Mouse (Mus musculus) skeletal muscle tissue, adult 2 months (tissue): ENCODE results near the gene Ldah.

Source experiments
- DNase-seq: peaks from one replicate; pipeline ENCODE4 v3.0.0-alpha.2; 2012; ENCODE audit warnings: low read depth, low spot score

Gene Ldah

DNA sequence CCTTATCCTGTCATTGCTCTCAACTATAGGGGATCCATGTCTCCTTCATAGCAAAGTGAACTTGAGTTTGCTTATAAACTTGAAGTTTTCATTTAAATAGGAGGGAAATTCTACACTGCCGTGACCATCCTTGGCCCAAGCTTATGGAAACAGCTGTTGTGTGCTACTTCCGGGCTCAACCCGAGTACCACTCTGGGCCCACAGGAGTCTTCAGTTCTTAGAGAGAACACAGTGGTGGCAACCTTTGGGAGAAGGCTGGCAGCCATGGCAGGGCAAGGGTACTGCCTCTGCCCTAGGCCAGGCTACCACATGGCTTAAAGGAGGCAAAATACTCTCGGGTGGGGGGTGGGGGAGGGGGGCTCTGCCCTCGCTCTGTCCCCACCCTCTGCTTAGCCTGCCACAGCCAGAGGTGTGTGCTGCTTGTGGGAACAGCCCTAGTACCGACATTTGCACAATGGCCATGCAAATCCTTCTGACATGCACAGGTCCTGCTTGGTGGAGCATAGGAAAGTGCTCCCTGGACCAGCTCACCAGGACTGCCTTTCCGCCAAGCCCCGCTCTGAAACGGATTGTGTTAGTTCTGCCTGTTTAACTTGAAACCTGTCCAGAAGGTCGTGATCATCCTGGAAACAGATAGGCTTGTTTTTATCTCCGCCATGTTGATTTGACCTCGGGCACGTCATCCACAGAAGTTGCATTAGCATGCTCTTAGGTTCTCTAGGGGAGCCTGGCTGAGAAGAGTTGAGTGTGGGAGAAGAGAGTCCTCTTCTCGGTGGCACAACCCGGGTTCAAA lies 73.5 kb downstream of the Ldah start:
- no peak for DNase-seq

DNA sequence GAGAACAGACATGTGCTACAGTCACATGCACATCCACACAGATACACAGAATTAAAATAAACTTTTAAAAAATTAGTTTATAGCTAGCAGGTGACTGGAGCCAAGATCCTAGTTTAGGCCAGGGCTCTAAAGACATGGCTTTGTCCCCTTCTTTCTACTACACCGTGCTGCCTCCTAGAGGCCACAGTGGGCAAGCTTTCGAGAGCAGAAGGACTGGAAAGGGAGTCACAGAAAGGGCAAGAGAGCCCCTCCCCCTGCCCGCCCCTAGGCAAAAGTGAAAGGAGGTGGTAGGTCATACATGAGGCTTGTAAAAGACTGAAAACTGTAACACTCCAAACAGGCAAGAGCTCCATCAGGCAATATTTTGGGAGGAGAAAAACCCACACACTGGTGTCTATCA lies 80.1 kb downstream of the Ldah start:
- DNase-seq: no peak

DNA sequence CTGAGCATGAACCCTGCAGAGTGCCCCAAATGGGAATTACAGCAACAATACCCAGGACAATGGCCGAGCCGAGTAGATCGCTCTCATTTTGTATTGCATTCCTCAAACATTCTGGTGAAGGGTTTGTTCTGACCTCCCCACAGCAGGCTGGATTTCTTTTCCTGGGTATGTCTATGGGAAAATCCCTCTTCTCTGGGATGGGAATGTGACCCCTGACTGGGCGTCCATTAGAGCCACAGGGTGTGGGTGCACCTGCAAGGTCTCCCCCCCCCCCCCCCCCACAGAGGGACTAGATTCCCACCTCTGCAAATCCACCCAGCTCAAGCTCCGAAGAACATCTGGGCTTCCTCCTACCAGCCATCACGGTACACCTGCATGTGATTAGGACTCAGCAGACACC lies 81.2 kb downstream of the Ldah start:
- DNase-seq: no peak

DNA sequence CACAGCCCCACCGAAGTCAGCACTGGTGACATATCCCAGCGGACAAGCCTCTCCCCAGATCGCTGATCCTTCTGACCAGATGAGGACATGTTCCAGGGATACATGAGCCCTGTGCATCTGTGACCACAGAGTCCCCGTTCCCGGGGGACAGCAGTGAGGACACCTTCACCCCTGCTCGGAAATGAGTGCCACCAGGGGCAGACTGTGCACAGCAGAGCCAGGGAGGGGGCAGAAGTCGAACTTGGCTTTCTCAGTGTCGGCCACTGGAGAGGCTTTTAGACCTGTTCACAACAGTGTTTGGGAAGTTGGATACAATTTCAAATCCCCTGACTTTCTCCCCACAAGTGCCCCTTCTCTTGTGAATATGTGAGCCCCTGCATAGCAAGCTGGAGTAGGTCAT lies 81.6 kb downstream of the Ldah start:
- no peak for DNase-seq

DNA sequence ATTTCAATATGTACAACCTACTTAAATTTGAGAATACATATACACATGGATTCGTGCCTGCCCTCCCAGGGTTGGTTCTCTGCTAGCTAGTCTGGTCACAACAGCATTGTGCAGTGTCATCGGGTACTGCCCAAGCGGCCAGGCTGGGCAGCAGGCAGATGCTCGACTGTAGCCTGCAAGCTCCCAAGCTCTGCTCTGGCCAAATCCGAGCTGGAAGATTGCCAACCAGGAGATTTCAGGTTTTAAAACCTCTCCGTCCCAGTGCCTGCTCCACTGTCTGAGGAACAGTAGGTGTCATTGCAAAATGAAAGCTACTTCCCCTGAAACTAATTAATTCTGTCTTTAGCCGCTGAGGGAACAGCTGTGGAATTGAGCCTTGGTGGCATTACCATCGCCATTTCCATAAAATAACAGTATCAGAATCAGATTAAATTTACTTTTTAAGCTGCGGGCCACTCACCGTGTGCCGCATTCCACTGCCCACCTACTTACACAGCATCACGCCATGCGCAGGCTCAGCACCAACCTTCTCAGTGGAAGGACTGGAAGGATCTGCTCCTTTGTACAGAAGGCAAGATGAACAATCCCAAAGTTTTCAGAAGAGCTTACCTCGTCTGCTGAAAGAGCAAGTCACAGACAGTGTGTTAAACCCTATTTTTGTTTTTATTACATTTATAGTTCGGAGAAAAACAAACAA lies 83.4 kb downstream of the Ldah start:
- no peak for DNase-seq

DNA sequence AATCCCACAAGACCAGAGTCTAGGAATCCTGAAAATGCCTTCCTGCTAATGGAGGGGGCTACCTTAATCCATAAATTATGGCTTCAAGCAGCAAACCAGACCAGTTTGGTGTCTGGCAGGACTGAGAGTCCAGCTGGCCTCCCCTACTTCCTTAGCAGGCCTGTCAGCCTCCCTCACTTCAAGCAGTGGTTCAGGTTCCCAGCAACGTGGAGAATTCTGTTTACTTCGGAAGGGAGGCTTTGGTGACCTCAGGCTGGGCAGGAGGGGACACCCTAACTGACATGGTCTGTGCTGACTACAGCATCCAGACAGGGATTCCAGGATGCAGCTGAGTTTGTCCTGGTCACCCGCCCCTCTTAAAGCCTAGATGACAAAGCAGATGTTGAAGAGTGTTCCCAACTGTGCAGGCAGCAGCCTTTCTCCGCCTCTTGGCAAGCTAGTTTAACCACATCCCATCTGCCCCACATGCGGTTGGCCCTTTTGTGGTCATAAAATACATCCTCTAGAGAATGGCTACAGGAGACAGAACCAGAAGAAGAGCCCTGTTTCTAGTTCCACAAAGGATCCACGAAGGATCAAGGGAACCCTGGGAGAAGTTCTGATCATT lies 87.5 kb downstream of the Ldah start:
- DNase-seq: no peak

DNA sequence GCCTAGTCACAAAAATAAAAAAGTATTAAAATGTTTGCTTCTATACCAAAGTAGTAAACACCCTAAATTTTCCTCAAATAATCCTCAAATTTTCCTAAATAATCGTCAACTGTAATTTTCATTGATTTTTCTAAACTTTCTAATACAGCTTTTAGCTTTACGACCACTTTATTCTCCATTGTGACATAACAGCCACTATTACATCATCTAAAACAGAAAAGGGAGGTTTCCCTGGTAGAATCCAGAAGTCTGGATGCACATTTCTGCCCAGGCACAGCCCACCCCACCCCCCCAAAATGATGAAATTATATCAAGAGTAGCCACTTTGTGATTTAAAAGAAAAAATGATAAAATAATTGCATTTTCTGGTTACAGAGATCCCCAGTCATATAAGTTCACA lies 88.2 kb downstream of the Ldah start:
- no peak for DNase-seq

DNA sequence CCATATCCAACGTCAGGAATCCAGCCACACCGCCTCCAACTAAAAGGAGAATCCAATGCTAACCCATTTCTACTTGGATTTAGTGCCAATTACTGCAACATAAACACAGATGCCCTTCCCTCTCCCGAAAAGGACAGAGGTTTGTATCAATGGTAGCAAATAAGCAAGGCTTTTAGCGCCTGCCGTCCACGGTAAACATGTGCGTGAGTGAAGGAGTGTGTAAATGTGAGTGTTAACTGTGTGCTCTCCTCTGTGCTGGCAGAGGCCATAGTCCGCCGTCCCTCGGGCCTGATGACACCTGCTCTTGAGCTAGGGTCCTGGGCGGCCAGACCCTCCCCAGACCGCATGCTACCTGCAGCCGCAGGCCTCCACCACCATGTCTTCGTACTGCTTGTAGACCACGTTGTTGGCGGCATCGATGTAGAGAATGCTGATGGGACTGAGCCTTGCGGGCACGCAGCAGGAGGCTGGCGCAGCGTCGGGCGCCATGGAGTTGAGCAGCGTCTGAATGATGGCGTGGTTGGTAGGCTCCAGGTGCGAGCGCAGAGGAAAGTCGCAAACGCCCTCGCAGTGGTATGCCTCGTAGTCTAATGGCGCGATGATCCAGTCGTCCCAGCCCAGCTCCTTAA lies 89.8 kb downstream of the Ldah start:
- DNase-seq: no peak

DNA sequence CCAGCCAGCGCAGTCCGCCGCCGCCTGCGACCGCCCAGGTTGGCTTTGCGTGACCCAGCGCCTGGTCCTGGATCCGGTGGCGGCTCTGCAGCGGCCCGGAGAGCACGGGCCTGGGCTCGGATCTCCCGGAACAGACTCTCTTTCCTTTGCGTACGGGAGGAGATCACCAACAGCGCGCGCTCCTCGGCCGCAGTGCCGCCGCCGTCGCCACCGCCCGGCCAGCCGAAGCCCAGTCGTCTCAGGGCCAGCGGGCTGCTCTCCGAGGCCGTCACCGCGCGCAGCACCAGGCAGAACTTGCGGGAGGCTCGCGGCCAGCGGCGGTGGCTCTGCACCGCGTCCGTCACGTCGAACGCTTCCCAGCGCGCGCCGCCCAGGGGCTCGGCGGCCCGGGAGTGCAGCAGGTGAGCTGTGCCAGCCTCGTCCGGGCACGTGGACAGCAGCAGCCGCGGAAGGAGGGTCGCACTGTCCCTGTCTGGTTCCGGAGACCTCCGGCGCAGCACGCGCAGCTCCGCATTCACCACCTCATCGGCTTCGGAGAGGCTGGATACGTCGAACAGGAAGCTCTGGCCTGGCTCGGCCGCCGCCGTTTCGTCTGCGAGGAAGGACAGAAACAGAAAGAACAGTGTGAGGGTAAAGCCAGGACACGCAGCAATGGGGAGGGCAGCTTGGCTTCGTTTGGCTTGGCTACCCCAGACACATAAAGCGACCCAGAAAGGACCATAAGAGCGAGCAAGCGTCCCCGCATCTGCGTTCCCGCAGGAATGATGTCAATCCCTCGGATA lies 90.6 kb downstream of the Ldah start:
- no peak for DNase-seq

DNA sequence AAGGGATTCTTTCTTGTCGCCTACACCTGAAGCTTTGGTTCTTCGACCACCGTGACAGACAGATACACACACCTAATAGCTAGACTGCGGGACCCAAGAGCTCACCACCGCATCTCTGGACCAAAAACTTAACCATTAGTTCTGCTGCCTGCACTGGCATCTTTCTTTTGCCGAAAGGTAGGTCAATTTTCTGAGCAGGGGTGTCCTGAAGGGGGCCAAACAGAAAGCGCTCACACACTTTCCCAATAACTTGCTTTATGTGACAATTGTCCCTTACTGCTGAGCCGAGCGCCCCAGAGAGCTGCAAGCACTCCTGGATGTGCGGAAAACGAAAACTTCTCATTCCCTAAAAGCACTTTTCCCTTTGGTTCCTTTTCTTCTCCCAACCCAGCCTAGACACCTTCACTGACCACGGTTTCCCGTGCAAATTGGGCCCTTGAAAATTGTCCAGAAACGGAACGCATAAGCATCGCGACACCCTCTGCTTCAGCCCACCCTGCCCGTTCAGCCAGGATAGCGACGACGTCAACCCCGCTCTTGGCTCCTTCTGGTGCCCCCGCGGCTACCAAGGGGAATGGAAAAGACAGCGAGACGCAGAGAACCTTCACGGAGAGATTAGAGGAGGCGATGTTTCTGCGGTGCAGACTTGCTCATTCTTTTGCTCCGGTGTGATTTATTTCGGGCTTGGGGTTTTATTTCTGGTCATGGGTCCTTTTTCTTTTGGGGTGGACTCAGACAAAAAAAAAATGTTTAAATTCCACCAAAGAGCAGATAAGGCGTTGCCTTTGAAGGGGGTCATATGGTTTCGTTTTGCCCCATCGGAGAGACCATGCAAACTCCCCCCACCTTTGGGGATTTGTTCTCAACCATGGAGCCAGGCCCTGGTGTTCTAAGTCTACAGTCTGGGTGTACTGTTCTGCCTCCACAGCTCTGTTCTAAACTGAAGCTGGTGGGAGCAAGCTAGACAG lies 91.5 kb downstream of the Ldah start:
- no peak for DNase-seq

DNA sequence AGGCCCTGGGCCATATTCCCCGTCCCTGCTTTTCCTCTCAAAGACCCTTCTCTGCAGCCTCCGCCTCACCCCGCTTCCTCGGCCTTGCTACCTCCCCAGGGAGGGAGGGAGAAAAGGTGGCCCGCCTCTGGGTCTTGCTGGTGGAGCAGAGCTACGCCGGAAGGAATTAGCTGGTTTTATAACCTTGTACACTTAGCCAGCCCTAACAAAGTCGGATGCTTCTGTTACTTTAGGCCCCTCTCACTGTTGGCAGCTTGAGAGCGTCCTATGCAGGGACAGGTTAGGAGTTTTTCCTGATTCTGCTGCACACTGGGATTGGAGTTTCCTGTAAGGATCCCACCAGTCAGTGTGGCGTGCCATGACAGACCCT lies 92.2 kb downstream of the Ldah start:
- no peak for DNase-seq

DNA sequence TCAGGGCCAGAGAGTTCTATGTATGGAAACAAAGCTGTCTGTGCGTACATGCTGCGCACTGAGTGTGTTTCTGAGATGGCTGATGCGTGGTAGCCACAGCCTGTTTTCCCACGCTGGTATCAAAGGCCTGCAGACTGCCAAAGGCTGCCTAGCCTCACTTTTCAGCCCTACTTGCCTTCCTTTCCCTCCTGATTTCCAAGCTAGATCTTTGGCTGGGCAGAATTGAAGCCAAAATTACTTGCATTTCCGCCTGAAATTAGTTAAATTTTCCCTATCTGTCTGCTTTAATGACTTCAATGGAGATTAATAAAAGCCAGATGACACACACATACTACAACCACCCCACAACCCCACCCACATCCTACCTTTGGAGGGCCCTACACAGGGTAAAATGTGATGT lies 92.6 kb downstream of the Ldah start:
- no peak for DNase-seq

DNA sequence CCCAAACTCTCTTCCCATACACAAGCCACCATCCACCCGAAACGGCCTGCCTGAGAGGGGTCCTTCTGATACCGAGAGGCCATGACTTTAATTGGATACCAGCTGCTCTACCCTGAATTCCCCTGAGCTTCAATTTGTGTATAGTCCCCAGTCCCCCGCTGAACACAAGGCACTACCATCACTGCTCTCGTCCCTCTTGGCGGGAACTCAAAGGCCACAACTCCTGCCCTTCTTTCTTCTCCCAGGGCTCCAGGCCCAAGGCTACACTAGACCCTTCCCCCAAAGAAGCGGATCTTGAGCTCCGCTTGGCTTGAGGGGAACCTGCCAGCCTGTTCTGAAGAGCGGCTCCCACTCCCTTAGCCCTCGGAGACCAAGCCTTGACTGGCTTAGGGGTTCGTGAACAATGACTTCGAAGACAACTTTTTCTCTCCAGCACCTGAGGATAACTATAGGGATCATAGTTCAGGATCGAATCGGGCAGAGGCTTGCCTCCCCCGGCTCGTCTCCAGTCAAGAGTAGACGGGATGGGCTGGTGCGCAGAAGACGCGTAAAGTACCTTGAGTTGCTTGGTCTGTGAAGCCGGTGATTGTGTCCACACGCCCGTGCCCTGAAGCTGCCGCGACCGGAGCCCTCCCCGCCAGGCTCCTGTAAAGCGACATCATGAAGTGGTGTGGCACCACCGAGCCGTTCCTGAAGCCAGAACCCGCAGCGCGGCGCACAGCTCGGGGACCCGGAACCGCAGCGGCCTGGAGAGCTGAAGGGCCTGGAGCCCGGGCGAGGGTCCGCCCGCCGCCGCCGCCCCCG lies 93.3 kb downstream of the Ldah start:
- DNase-seq: no peak

DNA sequence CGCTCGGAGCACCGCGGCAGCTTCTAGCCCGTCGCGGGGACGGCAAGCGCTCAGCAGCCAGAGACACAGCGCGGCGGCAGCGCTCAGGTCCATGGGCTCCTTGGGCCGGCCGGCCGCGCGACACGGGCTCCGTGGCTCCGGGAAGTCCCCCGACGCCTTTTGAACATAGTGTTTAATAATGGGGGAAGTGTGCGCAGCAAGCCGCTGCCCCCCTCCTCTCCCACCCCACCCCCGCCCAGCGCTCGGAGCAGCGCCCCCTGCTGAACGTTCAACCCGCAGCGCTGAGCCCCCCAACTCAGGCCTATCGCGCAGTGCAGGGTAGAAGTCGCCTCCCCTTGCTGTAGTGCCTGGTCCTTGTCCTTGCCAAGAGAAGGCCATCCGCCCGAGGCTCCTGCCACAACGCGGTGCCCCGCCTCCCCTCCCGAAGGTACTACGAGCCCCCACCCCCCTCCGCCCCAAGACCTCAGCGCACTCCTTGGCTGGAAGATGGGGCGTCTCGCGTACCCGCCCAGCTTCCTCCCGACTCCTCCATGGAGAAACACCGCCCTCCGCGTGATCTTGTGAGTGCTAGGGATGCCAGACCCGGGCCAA lies 94.0 kb downstream of the Ldah start, which contains the start of gene Gdf7:
Gene Gdf7, minus strand, starts transcription at position 114 of the 591 bp plus-strand sequence.
- DNase-seq: no peak

DNA sequence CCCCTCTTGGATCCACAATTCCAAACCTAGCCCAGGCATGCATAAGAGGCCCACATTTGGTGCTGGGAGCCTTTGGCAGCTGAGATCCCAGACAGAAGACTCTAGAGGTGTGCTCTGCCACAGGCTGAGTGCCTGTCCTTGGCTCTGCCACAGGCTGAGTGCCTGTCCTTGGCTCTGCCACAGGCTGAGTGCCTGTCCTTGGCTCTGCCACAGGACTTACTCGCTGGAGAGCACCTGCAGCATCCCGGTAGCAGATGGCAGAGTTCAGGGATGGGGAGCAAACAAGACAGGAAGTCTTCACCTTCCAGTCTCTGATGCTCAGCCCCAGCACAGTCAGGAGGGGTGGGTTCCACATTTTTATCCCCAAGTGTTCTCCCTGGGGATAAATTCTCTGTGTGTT lies 97.4 kb downstream of the Ldah start:
- DNase-seq: no peak

DNA sequence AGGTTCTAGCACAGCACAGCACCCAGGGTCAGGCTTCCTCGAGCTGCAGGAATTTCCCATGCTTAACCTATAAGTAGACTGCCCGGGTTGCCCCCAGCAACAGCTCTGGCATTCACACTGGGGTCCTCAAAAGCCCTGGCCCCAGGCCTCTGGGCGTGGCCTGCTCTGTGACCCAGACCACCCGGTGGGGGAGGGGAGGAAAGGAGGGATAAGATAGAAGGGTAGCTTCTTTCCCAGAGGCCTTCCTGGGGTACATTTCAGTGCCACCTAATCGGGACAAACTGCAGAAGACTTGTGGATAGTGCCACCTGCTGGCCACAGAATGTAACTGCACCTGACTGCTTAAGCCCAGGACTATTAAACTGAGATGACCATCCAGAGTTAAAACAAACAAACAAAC lies 98.5 kb downstream of the Ldah start:
- peak; percentile 47 for DNase-seq

DNA sequence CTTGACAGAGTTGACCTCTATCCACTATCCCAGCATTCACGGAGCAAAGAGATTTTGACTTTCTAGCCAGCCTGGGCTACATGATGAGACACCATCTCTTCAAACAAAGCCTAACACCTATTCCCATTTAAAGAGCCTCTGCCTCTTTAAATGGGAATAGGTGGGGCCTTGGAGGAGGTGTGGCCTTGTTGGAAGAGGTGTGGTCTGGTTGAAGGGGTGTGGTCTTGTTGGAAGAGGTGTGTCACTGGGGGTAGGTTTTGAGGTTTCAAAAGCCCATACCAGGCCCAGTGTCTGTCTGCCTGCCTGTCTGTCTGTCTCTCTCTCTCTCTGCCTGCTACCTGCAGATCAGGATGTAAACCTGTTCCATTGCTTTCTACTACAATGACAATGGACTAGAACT lies 99.0 kb downstream of the Ldah start:
- no peak for DNase-seq

DNA sequence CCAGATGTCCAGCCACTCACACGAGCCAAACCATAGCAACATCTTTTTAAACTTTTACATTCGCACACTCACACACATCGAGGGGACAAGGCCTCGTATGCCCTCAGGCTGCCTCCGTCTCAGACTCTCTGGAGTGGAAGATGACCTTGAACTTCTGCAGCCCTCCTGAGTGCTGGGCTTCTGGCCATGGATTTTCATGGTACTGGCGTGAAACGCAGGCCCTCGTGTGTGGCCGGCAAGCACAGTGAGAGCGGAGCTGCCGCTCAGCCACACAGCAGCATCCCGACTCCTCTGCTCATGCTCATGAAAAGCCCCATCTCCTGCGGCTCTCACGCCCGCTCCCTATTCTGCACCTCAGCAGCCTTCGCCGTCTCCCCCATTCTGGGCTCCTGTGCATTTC lies 103.1 kb downstream of the Ldah start:
- DNase-seq: no peak

DNA sequence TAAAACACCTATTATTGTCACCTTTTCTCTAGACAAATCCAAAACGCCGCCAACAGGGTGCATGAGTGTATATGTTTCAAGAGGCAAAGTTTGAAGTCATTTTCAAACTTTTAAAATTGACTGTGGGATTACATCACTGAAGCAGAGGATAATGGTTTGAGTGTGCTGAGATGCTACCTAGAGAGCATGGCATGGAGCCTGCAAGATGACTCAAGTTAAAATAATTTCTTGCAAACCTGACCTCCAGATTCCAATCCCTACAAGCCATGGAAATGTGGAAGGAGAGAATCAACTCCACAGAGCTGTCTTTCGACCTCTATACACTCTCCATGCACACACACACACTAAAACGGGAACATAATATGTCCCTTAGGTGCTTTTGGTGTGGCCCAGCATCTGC lies 104.4 kb downstream of the Ldah start:
- no peak for DNase-seq
